Mouse (Mus musculus): Measurements from ENCODE around the gene Bhmt2.

- TF ChIP-seq CTCF (IDR thresholded peaks at IDR 0.05; ENCODE audit: low read depth): no peak
- no peak for TF ChIP-seq EP300 (IDR thresholded peaks at IDR 0.05; ENCODE audit: low read depth)
Observed at GRCm38 (mm10) chr13:93689566-93689965, 15.5 kb upstream of the Bhmt2 start.

Measured in liver, embryonic 14.5 days (tissue).